Mouse (Mus musculus) MN1 (cell line): ENCODE data around the gene Tigd4.
A peak's percentile ranks its signal among the peaks of the same experiment; 100 is the strongest.

Source experiments
- DNase-seq: peaks from one replicate; pipeline ENCODE4 v3.0.0-alpha.2; 2016; ENCODE audit warnings: low spot score

Tigd4 gene

GRCm38 (mm10) chr3:84615050-84615855 is 21.9 kb downstream of the Tigd4 start:
- peak; percentile 46 for DNase-seq

GRCm38 (mm10) chr3:84615856-84616225 is 22.5 kb downstream of the Tigd4 start:
- DNase-seq, result no peak

DNA sequence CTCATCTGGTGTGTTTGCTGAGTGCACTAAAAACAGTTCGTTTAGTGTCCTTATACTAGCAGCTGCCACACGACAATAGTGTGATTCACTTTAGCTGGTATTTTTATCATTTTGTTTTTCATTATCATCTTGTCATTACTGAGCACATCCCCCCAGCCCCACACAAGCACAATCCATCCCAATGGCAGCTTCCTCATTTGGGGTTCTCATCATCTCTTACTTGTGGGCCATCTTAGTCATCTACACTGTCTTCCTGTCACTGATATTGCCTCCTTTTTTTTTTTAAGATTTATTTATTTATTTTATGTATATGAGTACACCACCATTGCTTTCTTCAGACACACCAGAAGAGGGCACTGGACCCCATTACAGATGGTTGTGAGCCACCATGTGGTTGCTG is 25.3 kb downstream of the Tigd4 start:
- DNase-seq, result no peak

- DNase-seq, result no peak
Observed at GRCm38 (mm10) chr3:84619056-84619455, 25.7 kb downstream of the Tigd4 start.

GRCm38 (mm10) chr3:84619725-84620124 is 26.4 kb downstream of the Tigd4 start:
- DNase-seq, result no peak

- DNase-seq, result no peak
Observed at GRCm38 (mm10) chr3:84622026-84622425, 28.7 kb downstream of the Tigd4 start.

GRCm38 (mm10) chr3:84631586-84631985 is 38.2 kb downstream of the Tigd4 start:
- no peak for DNase-seq

GRCm38 (mm10) chr3:84637095-84637494 is 43.7 kb downstream of the Tigd4 start:
- DNase-seq, result no peak

DNA sequence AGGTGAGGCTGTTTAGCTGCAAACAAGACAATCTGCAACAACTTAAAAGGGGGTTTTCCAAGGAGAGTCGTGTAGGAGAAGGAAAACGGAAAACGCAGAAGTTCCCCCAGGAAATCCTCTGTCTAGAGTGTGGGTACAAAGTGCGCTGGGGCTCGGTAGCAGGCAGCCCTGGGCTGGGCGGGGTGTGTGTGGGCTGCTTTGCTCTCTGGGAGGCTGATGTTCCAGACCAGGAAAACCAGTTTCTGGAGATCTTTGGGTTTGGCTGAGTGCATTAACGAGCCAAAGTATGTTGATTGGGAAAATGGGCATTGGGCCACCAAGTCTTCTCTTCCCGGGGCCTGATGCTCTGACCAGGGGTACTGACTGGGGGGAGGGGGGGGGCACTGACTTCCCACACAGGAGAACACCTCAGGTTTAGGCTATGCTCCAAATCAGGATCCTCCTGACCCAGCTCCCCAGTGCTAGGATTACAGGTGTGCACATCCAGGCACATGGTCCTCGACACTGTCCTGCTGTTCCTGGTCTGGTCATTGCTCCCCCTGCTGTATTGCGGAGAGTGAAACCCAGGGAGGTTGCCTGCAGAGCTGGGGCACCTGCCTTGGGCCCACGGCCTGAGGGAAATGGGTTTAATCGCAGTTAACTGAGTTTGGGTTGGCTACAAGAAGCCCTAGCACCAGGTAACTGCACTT is 44.7 kb downstream of the Tigd4 start:
- DNase-seq, result no peak

GRCm38 (mm10) chr3:84638858-84639257 is 45.5 kb downstream of the Tigd4 start:
- no peak for DNase-seq

GRCm38 (mm10) chr3:84639767-84640500 is 46.6 kb downstream of the Tigd4 start:
- no peak for DNase-seq

GRCm38 (mm10) chr3:84640536-84640935 is 47.2 kb downstream of the Tigd4 start:
- DNase-seq, result no peak

DNA sequence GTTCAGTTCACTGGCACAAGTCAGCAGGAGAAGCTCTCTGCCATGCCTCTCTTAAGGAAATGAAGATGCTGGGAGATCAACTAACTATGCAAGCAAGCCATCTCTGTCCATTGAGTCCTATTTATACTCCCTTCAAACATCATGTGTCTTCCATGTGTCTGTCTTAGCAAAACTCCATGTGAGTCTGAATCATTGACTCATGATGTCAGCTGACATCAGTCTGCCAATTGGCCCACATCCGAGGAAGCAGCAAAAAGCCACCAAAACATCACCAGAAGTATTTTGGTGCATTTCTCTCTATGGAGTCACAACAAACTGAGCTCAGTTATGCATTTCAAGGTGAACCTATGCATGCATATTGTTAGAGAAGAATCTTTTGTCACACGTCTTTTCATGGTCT is 48.0 kb downstream of the Tigd4 start:
- DNase-seq, result no peak

GRCm38 (mm10) chr3:84642942-84643341 is 49.6 kb downstream of the Tigd4 start:
- no peak for DNase-seq

DNA sequence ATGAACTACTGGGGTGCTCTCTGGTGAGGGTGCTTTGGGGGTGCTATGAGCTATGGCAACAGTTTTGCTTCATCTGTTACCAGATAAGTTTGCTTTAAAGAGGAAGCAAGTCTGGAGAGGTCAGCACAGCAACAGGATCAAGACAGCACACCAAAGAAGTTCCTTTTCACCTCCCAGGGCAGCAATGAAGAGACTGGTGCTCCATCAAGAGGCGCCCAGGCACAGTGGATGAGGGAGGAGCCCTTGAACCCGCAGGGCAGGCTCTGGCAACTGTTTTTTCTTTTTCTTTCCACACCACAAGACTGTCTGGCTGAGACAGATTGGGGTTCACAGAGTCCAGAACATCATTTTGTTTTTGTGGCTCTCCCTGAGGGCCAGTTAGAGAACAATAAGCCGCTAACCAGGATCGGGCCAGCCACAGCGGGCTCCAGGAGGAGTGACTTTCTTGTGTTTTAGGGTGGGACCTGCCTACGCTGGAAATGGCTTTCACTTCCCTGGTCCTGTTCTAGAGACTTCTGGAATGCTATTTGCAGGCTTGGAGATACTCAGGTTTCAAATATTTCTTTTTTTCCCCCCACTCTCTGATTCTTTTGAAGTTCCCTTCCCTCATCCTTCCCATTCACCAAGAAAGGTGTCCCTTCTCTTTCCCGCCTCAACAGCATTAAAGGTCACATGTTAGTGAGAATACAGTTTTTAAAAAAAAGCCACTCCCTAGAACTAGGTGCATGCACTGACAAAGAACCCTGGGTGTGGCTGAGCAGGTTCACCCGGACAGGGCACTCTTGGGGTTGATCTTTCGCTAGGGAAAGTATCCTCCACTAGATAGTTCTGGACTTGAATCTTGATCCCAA is 52.0 kb downstream of the Tigd4 start:
- DNase-seq, result no peak

- no peak for DNase-seq
Observed at GRCm38 (mm10) chr3:84646007-84646290, 52.6 kb downstream of the Tigd4 start.

GRCm38 (mm10) chr3:84646331-84646845 is 53.0 kb downstream of the Tigd4 start:
- no peak for DNase-seq
